Mouse (Mus musculus): ENCODE results near the gene Wdfy3.

- TF ChIP-seq CTCF (IDR thresholded peaks at IDR 0.05; ENCODE audit: low read depth, low read length), result no peak
- no peak for TF ChIP-seq POLR2A (IDR thresholded peaks at IDR 0.05; ENCODE audit: extremely low read depth, insufficient read depth, low read length)
These were observed 240.8 kb downstream of the Wdfy3 start for GRCm38 (mm10) chr5:101828932-101829331.

Measured in liver, adult 2 months (tissue).